Comparison of ENCODE assay signal across 16 mouse cellular contexts in the genomic region with DNA sequence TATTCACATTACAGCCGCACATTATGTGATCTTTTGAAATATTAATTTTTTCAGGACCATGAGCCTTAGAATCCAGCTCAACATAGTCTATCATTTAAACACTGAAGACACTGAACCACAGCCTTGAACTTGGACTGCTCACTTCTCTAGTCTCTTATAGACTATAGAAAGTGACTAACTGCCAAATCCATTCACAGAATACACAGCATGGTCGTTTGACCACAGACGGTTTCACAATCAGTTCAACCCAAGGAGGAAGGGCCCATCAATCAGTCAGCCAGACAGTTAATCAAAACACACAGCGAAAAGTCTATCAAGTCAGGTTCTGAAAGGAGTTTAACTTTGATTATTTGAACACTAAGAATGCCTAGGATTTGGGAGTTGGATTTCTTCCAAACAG.
"Had no signal": no experiment of that assay in that cellular context is flagged by ENCODE, and none has a peak within 500 bp of the region (broad histone marks: within the 10 kb centered on the region; RNA-seq: fewer than 3 reads in every experiment).

No protein-coding gene starts in this region.

- DNase-seq: lung, adult 18-20 months; lung, embryonic 14.5 days; lung, postnatal 10 days; lung, postnatal 36 days; right cerebral cortex, postnatal 14 days; thymus, adult 2 months; thymus, postnatal 25 days; thymus, postnatal 4 days had no signal

- H3K4me3 ChIP-seq: megakaryocyte, embryonic 14.5 days; midbrain, embryonic 13.5 days; midbrain, embryonic 15.5 days; neural tube, embryonic 12.5 days; stomach, embryonic 15.5 days had no signal

- H3K9me3 ChIP-seq: megakaryocyte, embryonic 14.5 days; midbrain, embryonic 13.5 days; midbrain, embryonic 15.5 days; neural tube, embryonic 12.5 days; stomach, embryonic 15.5 days had no signal

- H3K4me1 ChIP-seq: megakaryocyte, embryonic 14.5 days; midbrain, embryonic 13.5 days; midbrain, embryonic 15.5 days; neural tube, embryonic 12.5 days; stomach, embryonic 15.5 days had no signal

- H3K27ac ChIP-seq: macrophage; midbrain, embryonic 13.5 days; midbrain, embryonic 15.5 days; neural tube, embryonic 12.5 days; stomach, embryonic 15.5 days; stomach, postnatal 0 days had no signal

- H3K36me3 ChIP-seq: midbrain, embryonic 13.5 days; midbrain, embryonic 15.5 days; neural tube, embryonic 12.5 days; stomach, embryonic 15.5 days had no signal

- H3K9ac ChIP-seq: lung, embryonic 14.5 days; midbrain, embryonic 13.5 days; midbrain, embryonic 15.5 days; neural tube, embryonic 12.5 days; stomach, embryonic 15.5 days had no signal

- H3K27me3 ChIP-seq: megakaryocyte, embryonic 14.5 days; midbrain, embryonic 13.5 days; midbrain, embryonic 15.5 days; neural tube, embryonic 12.5 days; stomach, embryonic 15.5 days had no signal

- ATAC-seq: midbrain, embryonic 13.5 days; midbrain, embryonic 15.5 days had no signal

- H3K4me2 ChIP-seq: lung, embryonic 14.5 days; midbrain, embryonic 11.5 days; midbrain, embryonic 13.5 days; midbrain, embryonic 15.5 days; neural tube, embryonic 12.5 days; stomach, embryonic 15.5 days had no signal
